Mouse (Mus musculus) small intestine, adult 2 months (tissue): Measurements from ENCODE around the gene Gm44502. TPM values are rescaled to one million over a fixed set of nuclear protein-coding genes. Genes with fewer than 3 reads are reported as not detected.

ENCODE experiments used
- H3K27ac ChIP-seq: fragments of 200-500 bp; 2 replicates; pipeline ENCODE4 v1.5.1; 2012; ENCODE audit warnings: low read depth, low read length, control low read depth, inconsistent platforms; ENCODE audit not compliant: insufficient read depth
- H3K27me3 ChIP-seq: fragments of 200-500 bp; 2 replicates; pipeline ENCODE4 v1.6.1; 2012; ENCODE audit warnings: mild to moderate bottlenecking, moderate library complexity, low read length, inconsistent platforms; ENCODE audit not compliant: control insufficient read depth, insufficient read depth
- H3K36me3 ChIP-seq: fragments of 200-500 bp; 2 replicates; pipeline ENCODE4 v1.6.1; 2012; ENCODE audit warnings: mild to moderate bottlenecking, low read length, control low read depth, inconsistent platforms; ENCODE audit not compliant: control insufficient read depth, insufficient read depth
- H3K4me1 ChIP-seq: fragments of 200-500 bp; 2 replicates; pipeline ENCODE4 v1.6.1; 2012; ENCODE audit warnings: low read length, inconsistent platforms, mixed read lengths; ENCODE audit not compliant: control insufficient read depth, insufficient read depth, insufficient read length
- H3K4me3 ChIP-seq: fragments of 200-500 bp; 2 replicates; pipeline ENCODE4 v1.5.1; 2012; ENCODE audit warnings: low read depth, mild to moderate bottlenecking, control low read depth, inconsistent platforms, low read length, moderate library complexity
- CTCF ChIP-seq: fragments of 200-500 bp; IDR thresholded peaks from 2 replicates; pipeline ENCODE4 v1.5.1; 2012; ENCODE audit warnings: low read depth, mild to moderate bottlenecking, control low read depth, inconsistent platforms, low read length, moderate library complexity, mixed read lengths; ENCODE audit not compliant: insufficient replicate concordance, insufficient read length; ENCODE audit errors: extremely low read depth
- POLR2A ChIP-seq: fragments of 200-500 bp; IDR thresholded peaks from 2 replicates; pipeline ENCODE4 v1.6.1; 2012; ENCODE audit warnings: low read depth, mild to moderate bottlenecking, control low read depth, inconsistent platforms, low read length, moderate library complexity
- WGBS: fragments of 180-500 bp; shearing (Covaris S2); methylation state at CpG from one replicate; pipeline ENCODE4 v1.1.7; 2018; 5-methylcytosine and 5-hydroxymethylcytosine counted together
- polyA plus RNA-seq: library from polyadenylated mRNA; depleted of rRNA; stranded (reverse); fragments of >200 nt; gene quantifications from 2 replicates; pipeline ENCODE4 v1.2.3, GENCODE M21; 2012

Gene Gm44502
- polyA plus RNA-seq, 1 experiment: 5.0 TPM

DNA sequence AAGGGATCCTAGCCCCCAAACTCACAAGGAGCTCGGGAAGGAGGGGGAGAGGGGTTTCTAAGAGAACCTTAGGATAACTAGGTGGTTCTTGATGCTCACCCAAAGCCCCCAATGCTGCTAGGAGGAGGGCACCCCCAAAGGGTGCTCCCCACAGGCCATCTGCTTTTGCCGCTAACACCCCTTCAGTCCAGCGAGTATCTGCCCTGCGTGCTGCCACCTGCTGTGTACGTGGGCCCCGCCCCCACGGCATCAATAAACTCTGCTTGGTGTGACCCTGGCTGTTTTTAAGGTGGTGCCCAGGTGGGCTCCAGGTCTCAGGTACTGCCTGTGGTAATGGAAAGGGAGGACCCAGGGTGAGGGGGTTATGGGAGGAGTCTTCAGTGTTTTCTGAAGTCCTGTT is 32.7 kb upstream of the Gm44502 start:
- WGBS: 40% methylated on average over 7 of the region's 7 CpGs
- H3K4me1 ChIP-seq: no peaks in the 10 kb centered on the region
- no peak overlapping the region for H3K27ac ChIP-seq
- no peaks in the 10 kb centered on the region for H3K27me3 ChIP-seq
- H3K36me3 ChIP-seq: no peaks in the 10 kb centered on the region
- no peak overlapping the region for H3K4me3 ChIP-seq
- TF ChIP-seq CTCF (no peak), POLR2A (no peak)

DNA sequence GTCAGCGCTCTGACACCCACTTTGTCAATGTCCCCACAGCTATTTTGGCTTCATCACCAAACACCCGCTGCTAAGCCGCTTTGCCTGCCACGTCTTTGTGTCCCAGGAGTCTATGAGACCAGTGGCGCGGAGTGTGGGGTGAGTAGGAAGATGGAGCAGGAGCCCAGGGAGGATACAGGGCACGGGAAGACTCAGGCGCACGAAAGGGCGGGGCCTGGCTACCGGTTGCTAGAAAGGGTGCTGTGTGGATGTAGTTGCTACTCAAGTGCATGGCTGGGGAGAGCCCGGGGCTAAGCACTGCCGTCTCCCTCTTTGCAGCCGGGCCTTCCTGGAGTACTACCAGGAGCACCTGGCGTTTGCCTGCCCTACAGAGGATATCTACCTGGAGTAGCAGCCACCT is 31.8 kb upstream of the Gm44502 start:
- H3K4me3 ChIP-seq: no peak overlapping the region
- no peak for TF ChIP-seq CTCF
- no peak for TF ChIP-seq POLR2A
- no peak overlapping the region for H3K27ac ChIP-seq
- no peaks in the 10 kb centered on the region for H3K27me3 ChIP-seq
- 69% methylated on average over 15 of the region's 15 CpGs for WGBS
- no peaks in the 10 kb centered on the region for H3K4me1 ChIP-seq
- no peaks in the 10 kb centered on the region for H3K36me3 ChIP-seq

DNA sequence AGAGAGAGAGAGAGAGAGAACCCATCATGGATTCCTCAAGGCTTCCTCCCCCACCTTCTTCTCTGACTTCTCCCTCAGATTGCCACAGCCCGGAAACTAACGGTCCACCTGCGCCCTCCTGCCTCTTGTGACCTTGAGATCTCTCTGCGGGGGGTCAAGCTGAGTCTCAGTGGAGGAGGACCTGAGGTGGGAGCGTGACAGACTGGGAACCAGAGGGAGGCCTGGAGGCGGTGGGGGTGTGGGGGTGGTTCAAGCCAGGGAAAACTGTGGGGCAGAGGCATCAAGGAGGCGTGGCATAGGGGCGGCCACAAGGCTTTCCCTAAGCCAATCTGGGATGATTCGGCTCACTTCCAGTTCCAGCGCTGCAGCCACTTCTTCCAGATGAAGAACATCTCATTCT is 30.8 kb upstream of the Gm44502 start:
- no peaks in the 10 kb centered on the region for H3K27me3 ChIP-seq
- TF ChIP-seq POLR2A: no peak
- TF ChIP-seq CTCF: no peak
- 56% methylated on average over 10 of the region's 10 CpGs for WGBS
- no peaks in the 10 kb centered on the region for H3K36me3 ChIP-seq
- no peaks in the 10 kb centered on the region for H3K4me1 ChIP-seq
- no peak overlapping the region for H3K4me3 ChIP-seq
- no peak overlapping the region for H3K27ac ChIP-seq

DNA sequence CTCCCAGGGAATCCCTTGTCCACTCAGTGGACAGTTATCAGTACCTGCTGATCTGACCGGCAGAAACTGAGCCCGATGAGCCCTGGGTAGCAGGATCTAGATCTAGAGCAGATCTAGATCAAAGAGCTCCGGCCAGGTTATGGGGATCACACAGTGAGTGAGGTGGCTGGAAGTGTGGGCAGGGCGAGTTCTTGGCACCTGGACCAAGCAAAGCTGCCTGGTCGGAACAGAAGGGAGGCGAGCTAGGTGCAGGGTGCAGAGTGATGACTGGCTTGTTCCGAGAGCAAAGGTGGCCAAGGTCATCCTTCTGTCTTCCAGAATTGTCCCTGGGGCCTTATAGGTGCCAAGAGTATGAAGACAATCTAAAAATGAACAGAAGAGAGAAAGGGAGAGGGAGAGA is 30.3 kb upstream of the Gm44502 start:
- Histone ChIP-seq H3K4me1 (no peaks in the 10 kb centered on the region), H3K27me3 (0 out of 2 replicates have a peak, but pooled peaks cover 2% of the 10 kb centered on the region), H3K27ac (no peak overlapping the region), H3K36me3 (no peaks in the 10 kb centered on the region), H3K4me3 (no peak overlapping the region)
- TF ChIP-seq POLR2A: no peak
- TF ChIP-seq CTCF: no peak
- WGBS: 78% methylated on average over 7 of the region's 7 CpGs

DNA sequence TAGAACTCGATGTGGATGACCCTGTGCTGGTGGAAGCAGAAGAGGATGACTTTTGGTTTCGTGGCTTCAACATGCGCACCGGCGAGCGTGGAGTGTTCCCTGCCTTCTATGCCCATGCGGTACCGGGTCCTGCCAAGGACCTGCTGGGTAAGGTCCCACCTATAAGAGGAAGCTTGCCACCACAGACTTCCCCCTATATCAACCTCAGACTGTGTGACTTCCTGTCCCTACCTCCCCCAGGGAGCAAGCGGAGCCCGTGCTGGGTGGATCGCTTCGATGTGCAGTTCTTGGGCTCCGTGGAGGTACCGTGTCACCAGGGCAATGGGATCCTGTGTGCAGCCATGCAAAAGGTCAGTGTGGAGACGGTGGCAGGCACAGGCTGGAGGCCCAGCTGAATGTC is 29.4 kb upstream of the Gm44502 start:
- TF ChIP-seq CTCF: no peak
- no peak for TF ChIP-seq POLR2A

DNA sequence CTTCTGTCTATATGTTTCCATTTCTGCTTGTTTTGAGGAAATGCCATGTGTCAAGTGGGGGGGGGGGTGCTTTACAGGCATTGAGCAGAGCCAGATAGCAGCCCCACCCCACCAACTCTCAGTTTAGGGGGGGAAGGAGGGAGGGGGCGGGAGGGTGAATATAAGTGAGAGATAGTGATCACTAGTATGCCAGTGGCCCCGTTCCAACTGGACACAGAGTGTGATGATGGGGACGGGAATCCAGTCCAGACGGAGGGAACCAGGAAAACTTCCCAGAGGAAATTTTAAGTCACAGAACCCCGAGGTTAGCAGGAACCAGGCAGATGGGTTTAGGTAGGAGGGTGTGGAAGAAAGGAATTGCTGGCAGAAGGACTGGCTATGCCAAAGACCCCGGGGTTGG is 26.1 kb upstream of the Gm44502 start:
- H3K27ac ChIP-seq: no peak overlapping the region
- peaks cover 13% of the 10 kb centered on the region for H3K27me3 ChIP-seq
- peaks cover 7% of the 10 kb centered on the region for H3K4me1 ChIP-seq
- WGBS: 68% methylated on average over 6 of the region's 6 CpGs
- H3K4me3 ChIP-seq: no peak overlapping the region
- no peak for TF ChIP-seq CTCF
- no peak for TF ChIP-seq POLR2A
- H3K36me3 ChIP-seq: no peaks in the 10 kb centered on the region

More for the DNA sequence above, 29.4 kb upstream of the Gm44502 start:
- 78% methylated on average over 15 of the region's 15 CpGs for WGBS
- Histone ChIP-seq H3K27ac (no peak overlapping the region), H3K27me3 (peaks cover 11% of the 10 kb centered on the region), H3K4me1 (peaks cover 4% of the 10 kb centered on the region), H3K36me3 (no peaks in the 10 kb centered on the region), H3K4me3 (no peak overlapping the region)

DNA sequence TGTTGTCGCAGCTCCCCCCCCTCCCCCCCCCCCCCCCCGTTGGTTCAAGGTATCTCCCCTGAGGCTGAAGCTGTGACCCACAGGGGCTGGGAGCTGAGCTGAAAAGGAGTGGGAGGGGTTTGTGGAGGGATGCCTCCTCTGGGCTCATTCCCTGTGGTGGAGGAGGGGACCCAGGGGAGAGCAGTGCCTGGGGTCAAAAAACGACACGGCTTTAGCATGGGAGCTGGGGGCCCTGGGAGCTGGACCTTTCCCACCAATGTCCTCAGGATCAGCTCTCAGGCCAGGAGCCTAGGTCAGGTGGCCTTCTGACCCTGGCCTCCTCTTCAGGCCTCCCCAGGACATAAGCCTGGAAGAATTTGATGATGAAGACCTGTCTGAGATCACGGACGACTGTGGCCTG is 25.4 kb upstream of the Gm44502 start:
- 46% methylated on average over 4 of the region's 6 CpGs for WGBS
- peaks cover 13% of the 10 kb centered on the region for H3K27me3 ChIP-seq
- no peak for TF ChIP-seq POLR2A
- TF ChIP-seq CTCF: no peak
- no peak overlapping the region for H3K4me3 ChIP-seq
- no peak overlapping the region for H3K27ac ChIP-seq
- peaks cover 7% of the 10 kb centered on the region for H3K4me1 ChIP-seq
- H3K36me3 ChIP-seq: no peaks in the 10 kb centered on the region

DNA sequence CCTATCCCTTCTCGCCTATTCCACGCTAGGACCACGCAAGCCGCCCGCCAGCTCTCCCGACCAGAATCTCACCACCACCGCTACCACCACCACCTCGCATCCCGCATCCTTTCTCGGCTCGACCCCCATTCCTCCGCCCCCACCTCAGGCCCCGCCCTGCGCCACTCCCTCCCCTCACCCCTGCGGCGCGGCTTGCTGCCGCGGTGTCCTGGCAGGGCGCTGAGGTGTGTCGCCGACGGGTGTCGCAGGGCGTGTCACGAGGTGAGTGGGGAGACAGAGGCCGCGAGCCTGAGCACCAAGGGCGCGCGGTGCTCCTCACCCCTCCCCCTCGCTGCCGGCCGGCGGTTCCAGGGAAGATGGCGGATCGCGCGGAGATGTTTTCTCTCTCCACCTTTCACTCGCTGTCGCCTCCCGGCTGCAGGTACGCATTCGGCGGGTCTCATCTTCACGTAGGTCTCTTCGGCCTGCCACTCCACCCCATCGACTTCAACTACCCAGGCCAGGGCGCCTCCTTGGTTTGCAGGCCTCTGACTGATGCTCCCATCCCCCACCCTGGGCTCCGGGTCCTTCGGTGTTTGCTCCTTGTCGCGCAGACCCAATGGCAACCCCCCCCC is 24.5 kb upstream of the Gm44502 start, which contains the start of gene Mapk8ip2:
Gene Mapk8ip2, plus strand, starts transcription at position 49 of the 614 bp plus-strand sequence.
- Histone ChIP-seq H3K27ac (no peak within 1 kb of the TSS), H3K4me1 (peaks cover 7% of the 10 kb centered on the region), H3K4me3 (peak within 1 kb of the TSS; percentile 45), H3K27me3 (peaks cover 13% of the 10 kb centered on the region), H3K36me3 (no peaks in the 10 kb centered on the region)
- WGBS: 3% methylated on average over 53 of the region's 53 CpGs
- TF ChIP-seq CTCF: no peak
- TF ChIP-seq POLR2A: no peak
